Mouse (Mus musculus): ENCODE measurements around the gene Taok3. TPM values are rescaled to one million over a fixed set of nuclear protein-coding genes. Genes with fewer than 3 reads are reported as not detected.

Taok3 gene
- polyA plus RNA-seq, 1 experiment from 2014 or later: 33.5 TPM

DNA sequence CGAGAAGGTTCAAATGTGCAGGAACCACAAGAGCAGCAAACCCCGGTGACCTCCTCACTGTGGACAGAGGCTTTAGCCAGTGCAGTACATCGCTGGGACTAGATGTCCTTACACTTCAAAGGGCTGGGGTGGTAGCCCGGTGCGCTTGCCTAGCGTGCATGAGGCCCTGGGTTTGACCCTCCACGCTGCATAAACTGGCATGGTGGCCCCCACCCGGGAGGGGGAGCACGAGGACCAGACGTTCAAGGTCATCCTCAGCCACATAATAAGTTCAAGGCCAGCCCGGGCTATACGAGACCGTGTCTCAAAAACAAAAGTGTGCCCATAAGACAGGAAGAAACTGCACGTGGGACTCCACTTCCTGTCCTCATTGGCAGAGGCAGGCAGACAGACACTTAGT, 148.0 kb downstream of the Taok3 start:
- Histone ChIP-seq H3K9me3 (ENCODE audit: control insufficient read depth, low read length) (peaks cover 3% of the 10 kb centered on the region; the same call in 1 of the 2 replicates), H3K4me1 (replicated peaks; ENCODE audit: control insufficient read depth, insufficient read depth, low read length) (no peaks in the 10 kb centered on the region), H3K27me3 (ENCODE audit: control insufficient read depth, insufficient read depth, low read depth, low read length) (no peaks in the 10 kb centered on the region), H3K36me3 (ENCODE audit: control insufficient read depth, insufficient read depth, low read length) (peaks cover 12% of the 10 kb centered on the region), H3K4me2 (ENCODE audit: low read depth, low read length) (no peak overlapping the region), H3K27ac (ENCODE audit: low read length) (no peak overlapping the region), H3K9ac (ENCODE audit: low read length) (no peak overlapping the region), H3K4me3 (ENCODE audit: low read length) (no peak overlapping the region)
- ATAC-seq (ENCODE audit: low read depth): no peak
- WGBS: 62% methylated on average over 14 of the region's 14 CpGs

DNA sequence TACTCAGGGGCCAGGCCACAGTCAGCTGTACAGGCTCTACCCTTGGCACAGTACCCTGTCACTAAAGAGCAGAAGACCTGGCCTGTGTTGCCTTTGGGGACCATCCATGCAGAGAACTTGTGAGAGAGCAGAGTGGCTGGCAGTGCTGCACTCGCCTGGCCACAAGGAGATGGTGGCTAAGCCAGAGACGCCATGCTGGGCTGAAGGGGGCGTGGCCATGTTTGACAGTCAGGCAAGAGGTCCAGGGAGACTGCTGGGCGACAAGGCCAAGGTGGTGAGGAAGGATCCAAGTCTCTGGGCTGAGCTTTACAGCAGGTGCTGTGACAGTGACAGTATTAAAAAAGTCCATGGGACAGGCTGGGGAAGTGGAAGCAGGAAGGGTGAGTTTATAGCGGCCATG, 148.8 kb downstream of the Taok3 start:
- H3K4me1 ChIP-seq (replicated peaks; ENCODE audit: control insufficient read depth, insufficient read depth, low read length): no peaks in the 10 kb centered on the region
- no peaks in the 10 kb centered on the region for H3K27me3 ChIP-seq (ENCODE audit: control insufficient read depth, insufficient read depth, low read depth, low read length)
- peaks cover 1% of the 10 kb centered on the region; the same call in 1 of the 2 replicates for H3K9me3 ChIP-seq (ENCODE audit: control insufficient read depth, low read length)
- no peak overlapping the region for H3K4me2 ChIP-seq (ENCODE audit: low read depth, low read length)
- no peak overlapping the region for H3K9ac ChIP-seq (ENCODE audit: low read length)
- no peak for ATAC-seq (ENCODE audit: low read depth)
- WGBS: 46% methylated on average over 5 of the region's 5 CpGs
- no peak overlapping the region for H3K4me3 ChIP-seq (ENCODE audit: low read length)
- no peak overlapping the region for H3K27ac ChIP-seq (ENCODE audit: low read length)
- H3K36me3 ChIP-seq (ENCODE audit: control insufficient read depth, insufficient read depth, low read length): peaks cover 5% of the 10 kb centered on the region

DNA sequence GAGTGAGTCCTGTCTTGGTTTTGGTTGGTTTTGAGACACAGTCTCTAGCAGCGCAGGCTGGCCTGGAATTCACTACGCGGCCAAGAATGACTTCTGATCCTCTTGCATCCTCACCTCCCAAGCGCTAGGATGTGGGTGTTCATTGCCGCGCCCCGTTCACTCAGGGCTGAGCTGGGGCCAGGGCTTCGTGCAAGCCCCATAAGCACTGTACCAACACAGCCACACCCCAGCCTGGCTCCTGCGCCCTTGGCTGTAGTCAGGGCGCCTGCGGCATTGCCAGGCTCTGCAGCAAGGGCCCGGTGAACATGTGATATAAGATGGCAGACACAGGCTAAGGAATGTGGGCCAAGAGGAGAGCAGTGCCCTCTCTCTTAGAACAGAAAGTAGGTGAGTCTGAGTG, 149.5 kb downstream of the Taok3 start:
- ATAC-seq (ENCODE audit: low read depth): no peak; the same call in 1 of the 2 replicates
- no peak overlapping the region for H3K9ac ChIP-seq (ENCODE audit: low read length)
- H3K4me2 ChIP-seq (ENCODE audit: low read depth, low read length): no peak overlapping the region
- 92% methylated on average over 12 of the region's 12 CpGs for WGBS
- no peaks in the 10 kb centered on the region for H3K9me3 ChIP-seq (ENCODE audit: control insufficient read depth, low read length)
- H3K27ac ChIP-seq (ENCODE audit: low read length): no peak overlapping the region
- H3K4me3 ChIP-seq (ENCODE audit: low read length): no peak overlapping the region
- peaks cover 3% of the 10 kb centered on the region; the same call in 1 of the 2 replicates for H3K36me3 ChIP-seq (ENCODE audit: control insufficient read depth, insufficient read depth, low read length)
- H3K4me1 ChIP-seq (replicated peaks; ENCODE audit: control insufficient read depth, insufficient read depth, low read length): no peaks in the 10 kb centered on the region
- no peaks in the 10 kb centered on the region for H3K27me3 ChIP-seq (ENCODE audit: control insufficient read depth, insufficient read depth, low read depth, low read length)

DNA sequence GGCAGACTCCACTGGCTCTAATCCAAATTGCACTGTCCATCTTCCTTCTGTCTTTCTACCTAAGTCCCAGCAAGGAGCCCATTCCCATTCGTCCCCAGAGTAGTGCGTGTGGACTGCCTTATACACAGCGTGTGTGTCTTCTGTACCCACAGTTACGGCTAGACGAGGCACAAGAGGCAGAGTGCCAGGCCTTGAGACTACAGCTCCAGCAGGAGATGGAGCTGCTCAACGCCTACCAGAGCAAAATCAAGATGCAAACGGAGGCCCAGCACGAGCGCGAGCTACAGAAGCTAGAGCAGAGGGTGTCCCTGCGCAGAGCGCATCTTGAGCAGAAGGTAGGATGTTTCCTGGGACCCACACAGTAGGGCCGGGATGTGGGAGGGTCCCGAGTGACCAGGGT, 152.0 kb downstream of the Taok3 start:
- H3K27me3 ChIP-seq (ENCODE audit: control insufficient read depth, insufficient read depth, low read depth, low read length): no peaks in the 10 kb centered on the region
- no peaks in the 10 kb centered on the region for H3K36me3 ChIP-seq (ENCODE audit: control insufficient read depth, insufficient read depth, low read length)
- no peak overlapping the region for H3K4me3 ChIP-seq (ENCODE audit: low read length)
- 90% methylated on average over 14 of the region's 14 CpGs for WGBS
- H3K4me1 ChIP-seq (replicated peaks; ENCODE audit: control insufficient read depth, insufficient read depth, low read length): no peaks in the 10 kb centered on the region
- H3K4me2 ChIP-seq (ENCODE audit: low read depth, low read length): no peak overlapping the region
- no peak for ATAC-seq (ENCODE audit: low read depth)
- no peak overlapping the region for H3K27ac ChIP-seq (ENCODE audit: low read length)
- no peaks in the 10 kb centered on the region for H3K9me3 ChIP-seq (ENCODE audit: control insufficient read depth, low read length)
- no peak overlapping the region for H3K9ac ChIP-seq (ENCODE audit: low read length)

DNA sequence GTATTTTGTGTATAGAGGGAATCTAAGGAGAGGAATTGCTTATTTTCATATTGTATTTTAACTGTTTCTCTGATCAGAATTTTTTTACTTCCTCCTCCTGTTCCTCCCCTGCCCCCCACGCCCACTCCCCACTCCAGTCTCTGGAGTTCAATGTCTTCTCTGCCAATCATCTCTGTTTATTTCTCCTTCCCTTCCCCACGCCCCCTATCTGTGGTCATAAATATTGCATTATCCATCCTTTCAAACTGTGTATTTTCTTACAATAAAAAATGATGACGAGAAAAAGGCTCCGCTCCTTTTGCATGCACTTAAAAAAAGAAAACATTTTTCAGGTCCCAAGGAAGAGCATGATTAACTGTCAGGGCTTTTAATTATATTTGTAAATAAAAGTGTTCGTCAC, 154.9 kb downstream of the Taok3 start:
- 56% methylated on average over 5 of the region's 5 CpGs for WGBS
- Histone ChIP-seq H3K9ac (ENCODE audit: low read length) (no peak overlapping the region), H3K36me3 (ENCODE audit: control insufficient read depth, insufficient read depth, low read length) (no peaks in the 10 kb centered on the region), H3K27ac (ENCODE audit: low read length) (no peak overlapping the region), H3K4me3 (ENCODE audit: low read length) (no peak overlapping the region), H3K4me1 (replicated peaks; ENCODE audit: control insufficient read depth, insufficient read depth, low read length) (peaks cover 6% of the 10 kb centered on the region), H3K9me3 (ENCODE audit: control insufficient read depth, low read length) (no peaks in the 10 kb centered on the region), H3K27me3 (ENCODE audit: control insufficient read depth, insufficient read depth, low read depth, low read length) (no peaks in the 10 kb centered on the region), H3K4me2 (ENCODE audit: low read depth, low read length) (no peak overlapping the region)
- no peak for ATAC-seq (ENCODE audit: low read depth)

DNA sequence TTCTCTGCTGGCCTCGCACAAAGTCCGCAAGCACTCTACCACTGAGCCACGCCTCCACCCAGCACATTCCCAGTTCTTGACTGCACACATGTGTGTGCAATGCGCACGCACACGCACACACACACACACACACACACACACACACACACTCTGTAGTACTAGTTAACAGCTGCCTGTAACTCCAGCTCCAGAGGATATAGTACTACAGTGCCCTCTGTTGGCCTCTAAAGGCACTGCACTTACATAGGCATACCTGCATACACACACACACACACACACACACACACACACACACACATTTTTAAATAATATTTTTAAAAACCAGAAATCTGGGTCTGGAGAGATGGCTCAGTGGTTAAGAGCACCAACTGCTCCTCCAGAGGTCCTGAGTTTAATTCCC, 157.9 kb downstream of the Taok3 start:
- WGBS: 92% methylated on average over 6 of the region's 6 CpGs
- H3K36me3 ChIP-seq (ENCODE audit: control insufficient read depth, insufficient read depth, low read length): peaks cover 7% of the 10 kb centered on the region
- H3K27ac ChIP-seq (ENCODE audit: low read length): no peak overlapping the region
- no peak overlapping the region for H3K4me3 ChIP-seq (ENCODE audit: low read length)
- no peaks in the 10 kb centered on the region for H3K27me3 ChIP-seq (ENCODE audit: control insufficient read depth, insufficient read depth, low read depth, low read length)
- no peak for ATAC-seq (ENCODE audit: low read depth)
- no peak overlapping the region for H3K9ac ChIP-seq (ENCODE audit: low read length)
- H3K9me3 ChIP-seq (ENCODE audit: control insufficient read depth, low read length): no peaks in the 10 kb centered on the region
- H3K4me2 ChIP-seq (ENCODE audit: low read depth, low read length): no peak overlapping the region
- H3K4me1 ChIP-seq (replicated peaks; ENCODE audit: control insufficient read depth, insufficient read depth, low read length): peaks cover 6% of the 10 kb centered on the region

DNA sequence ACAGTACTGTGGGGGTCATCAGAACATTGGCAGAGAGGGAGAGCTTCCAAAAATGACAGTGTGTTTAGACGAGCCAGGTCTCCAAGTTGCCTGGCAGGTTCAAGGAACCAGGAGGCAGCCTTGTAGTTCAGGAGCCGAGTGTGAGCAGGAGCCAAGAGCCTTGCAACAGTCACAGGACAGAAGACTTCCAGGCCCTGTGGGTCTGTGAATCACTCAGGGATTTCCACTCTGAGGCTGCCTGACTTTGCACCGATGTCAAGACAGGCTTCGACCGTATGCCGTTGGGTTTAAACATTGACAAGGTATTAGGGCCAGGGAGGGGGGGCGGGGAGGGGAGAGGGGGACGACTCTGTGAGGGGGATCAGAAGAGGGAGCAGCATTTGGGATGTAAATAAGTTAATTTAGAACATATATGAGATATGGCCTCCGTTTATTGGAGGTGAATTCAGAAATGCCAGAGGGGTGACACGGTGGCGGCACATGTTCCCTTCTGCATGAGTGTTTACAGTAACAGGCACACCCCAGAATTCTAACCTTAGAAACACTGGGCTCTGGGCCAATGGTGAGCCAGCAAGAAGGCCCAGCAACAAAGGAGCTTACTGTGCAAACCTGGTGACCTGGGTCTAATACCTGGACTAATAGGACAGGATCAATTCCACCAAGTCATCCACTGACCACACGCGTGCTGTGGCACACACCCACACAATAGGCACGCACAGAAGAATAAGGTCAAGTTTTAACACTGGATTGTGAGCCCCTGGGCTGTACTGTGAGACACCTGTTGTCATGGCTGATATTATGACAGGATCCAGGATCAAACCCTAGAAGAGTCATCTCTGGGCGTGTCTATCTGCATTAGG, 159.1 kb downstream of the Taok3 start:
- Histone ChIP-seq H3K27me3 (ENCODE audit: control insufficient read depth, insufficient read depth, low read depth, low read length) (no peaks in the 10 kb centered on the region), H3K36me3 (ENCODE audit: control insufficient read depth, insufficient read depth, low read length) (peaks cover 12% of the 10 kb centered on the region), H3K9ac (ENCODE audit: low read length) (no peak overlapping the region), H3K4me3 (ENCODE audit: low read length) (no peak overlapping the region), H3K27ac (ENCODE audit: low read length) (peak overlapping the region; percentile 40), H3K4me1 (replicated peaks; ENCODE audit: control insufficient read depth, insufficient read depth, low read length) (peaks cover 6% of the 10 kb centered on the region), H3K4me2 (ENCODE audit: low read depth, low read length) (no peak overlapping the region), H3K9me3 (ENCODE audit: control insufficient read depth, low read length) (no peaks in the 10 kb centered on the region)
- peak; percentile 71 for ATAC-seq (ENCODE audit: low read depth)
- 64% methylated on average over 15 of the region's 15 CpGs for WGBS

DNA sequence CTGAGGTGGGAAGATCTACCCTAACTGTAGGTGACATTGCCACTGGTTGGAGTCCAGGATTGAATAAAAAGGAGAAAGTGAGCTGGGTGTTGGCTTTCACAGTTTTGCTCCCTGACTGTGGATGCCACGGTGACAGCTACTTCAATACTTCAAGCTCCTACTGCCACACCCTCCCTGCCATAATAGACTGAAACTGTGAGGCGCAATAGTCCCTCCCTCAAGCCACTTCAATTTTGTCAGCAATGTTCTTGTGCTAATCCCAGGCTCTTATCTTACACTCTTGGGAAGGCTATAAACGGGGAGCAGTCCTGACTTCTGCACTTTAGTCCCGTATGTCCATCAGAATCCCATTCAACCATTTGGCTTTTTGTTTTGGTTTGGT, 159.7 kb downstream of the Taok3 start:
- WGBS: 60% methylated on average over 4 of the region's 4 CpGs
- H3K27me3 ChIP-seq (ENCODE audit: control insufficient read depth, insufficient read depth, low read depth, low read length): no peaks in the 10 kb centered on the region
- H3K27ac ChIP-seq (ENCODE audit: low read length): peak overlapping the region; percentile 37
- H3K9ac ChIP-seq (ENCODE audit: low read length): no peak overlapping the region
- no peaks in the 10 kb centered on the region for H3K9me3 ChIP-seq (ENCODE audit: control insufficient read depth, low read length)
- peaks cover 14% of the 10 kb centered on the region for H3K36me3 ChIP-seq (ENCODE audit: control insufficient read depth, insufficient read depth, low read length)
- peak; percentile 48 for ATAC-seq (ENCODE audit: low read depth)
- no peak overlapping the region for H3K4me3 ChIP-seq (ENCODE audit: low read length)
- no peak overlapping the region for H3K4me2 ChIP-seq (ENCODE audit: low read depth, low read length)
- peaks cover 6% of the 10 kb centered on the region for H3K4me1 ChIP-seq (replicated peaks; ENCODE audit: control insufficient read depth, insufficient read depth, low read length)

DNA sequence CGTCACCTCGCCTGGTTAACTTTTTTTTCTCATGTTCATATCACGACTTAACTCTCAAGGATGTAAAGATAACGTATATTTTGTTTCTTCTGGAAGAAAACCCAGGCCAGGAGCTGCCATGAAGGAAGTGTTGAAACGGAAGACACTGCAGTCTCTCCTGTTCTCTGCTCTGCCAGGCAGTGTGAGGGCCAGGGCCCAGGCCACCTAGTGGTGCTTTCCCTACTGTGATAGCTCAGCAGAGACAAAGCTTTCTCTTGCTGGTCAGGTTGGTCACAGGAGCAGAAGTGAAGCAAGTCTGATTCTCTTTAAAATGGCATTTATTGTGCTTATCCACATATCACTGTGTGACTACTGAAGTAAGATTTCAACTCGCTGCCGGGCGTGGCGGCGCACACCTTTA, 161.6 kb downstream of the Taok3 start:
- Histone ChIP-seq H3K27me3 (ENCODE audit: control insufficient read depth, insufficient read depth, low read depth, low read length) (no peaks in the 10 kb centered on the region), H3K27ac (ENCODE audit: low read length) (no peak overlapping the region), H3K4me2 (ENCODE audit: low read depth, low read length) (no peak overlapping the region), H3K9me3 (ENCODE audit: control insufficient read depth, low read length) (no peaks in the 10 kb centered on the region), H3K4me1 (replicated peaks; ENCODE audit: control insufficient read depth, insufficient read depth, low read length) (peaks cover 14% of the 10 kb centered on the region), H3K9ac (ENCODE audit: low read length) (no peak overlapping the region), H3K4me3 (ENCODE audit: low read length) (no peak overlapping the region), H3K36me3 (ENCODE audit: control insufficient read depth, insufficient read depth, low read length) (peaks cover 18% of the 10 kb centered on the region)
- WGBS: 85% methylated on average over 10 of the region's 10 CpGs
- ATAC-seq (ENCODE audit: low read depth): no peak
